Mouse (Mus musculus) retina, adult 2 months (tissue): Measurements from ENCODE around the gene Adcy1.

Source experiments
- DNase-seq: peaks from one replicate; pipeline ENCODE4 v3.0.0-alpha.2; 2012; ENCODE audit warnings: low read depth, low spot score

Adcy1 gene

GRCm38 (mm10) chr11:7182409-7183042, 119.2 kb downstream of the Adcy1 start:
- DNase-seq = no peak

GRCm38 (mm10) chr11:7184420-7184819, 121.1 kb downstream of the Adcy1 start:
- DNase-seq = no peak

- DNase-seq = no peak
Measured at GRCm38 (mm10) chr11:7187472-7187871, 124.2 kb downstream of the Adcy1 start.

GRCm38 (mm10) chr11:7188469-7188868, 125.2 kb downstream of the Adcy1 start, which contains the start of gene Gm11985:
Gm11985 (minus strand) TSS chr11:7188569.
- no peak for DNase-seq

- no peak for DNase-seq
Measured at GRCm38 (mm10) chr11:7192710-7193109, 129.4 kb downstream of the Adcy1 start.

- DNase-seq = no peak
Measured at GRCm38 (mm10) chr11:7193134-7193533, 129.8 kb downstream of the Adcy1 start.

- no peak for DNase-seq
Measured at GRCm38 (mm10) chr11:7194432-7195311, 131.4 kb downstream of the Adcy1 start.

GRCm38 (mm10) chr11:7195312-7195685, 132.0 kb downstream of the Adcy1 start:
- no peak for DNase-seq

GRCm38 (mm10) chr11:7197491-7197941, 134.2 kb downstream of the Adcy1 start, which contains the start of gene Igfbp1:
Igfbp1 (plus strand) TSS chr11:7197782.
- no peak for DNase-seq

GRCm38 (mm10) chr11:7198006-7198405, 134.7 kb downstream of the Adcy1 start:
- no peak for DNase-seq

- no peak for DNase-seq
Measured at GRCm38 (mm10) chr11:7198481-7199256, 135.4 kb downstream of the Adcy1 start.

GRCm38 (mm10) chr11:7199736-7200392, 136.6 kb downstream of the Adcy1 start:
- peak; percentile 44 for DNase-seq

GRCm38 (mm10) chr11:7200393-7200783, 137.1 kb downstream of the Adcy1 start:
- no peak for DNase-seq

GRCm38 (mm10) chr11:7202206-7202605, 138.9 kb downstream of the Adcy1 start:
- no peak for DNase-seq

- no peak for DNase-seq
Measured at GRCm38 (mm10) chr11:7203846-7204245, 140.6 kb downstream of the Adcy1 start.

- peak; percentile 33 for DNase-seq
Measured at GRCm38 (mm10) chr11:7210343-7210742, 147.1 kb downstream of the Adcy1 start.

GRCm38 (mm10) chr11:7211211-7211610, 147.9 kb downstream of the Adcy1 start:
- no peak for DNase-seq

GRCm38 (mm10) chr11:7212126-7212798, 149.0 kb downstream of the Adcy1 start:
- no peak for DNase-seq

- no peak for DNase-seq
Measured at GRCm38 (mm10) chr11:7213161-7213500, 149.8 kb downstream of the Adcy1 start.

GRCm38 (mm10) chr11:7213501-7214341, 150.4 kb downstream of the Adcy1 start, which contains the start of gene Igfbp3:
Igfbp3 (minus strand) TSS chr11:7213923.
- no peak for DNase-seq
